Mouse (Mus musculus) liver, embryonic 14.5 days (tissue): ENCODE measurements around the gene Gm48551. TPM values are rescaled to one million over a fixed set of nuclear protein-coding genes. Genes with fewer than 3 reads are reported as not detected.

ENCODE experiments used
- ATAC-seq: fragments of 200-750 bp; cut with Nextera tagmentation; 2 replicates; pipeline ENCODE4 v1.8.0; 2017; ENCODE audit warnings: moderate number of reproducible peaks, mild to moderate bottlenecking, moderate library complexity; ENCODE audit not compliant: insufficient read depth
- DNase-seq, 3 experiments: peaks; one replicate each; pipeline ENCODE4 v3.0.0-alpha.2; 2012 to 2013; ENCODE audit warnings: low read depth in 3 of 3, low spot score in 3 of 3
- H3K27ac ChIP-seq: fragments of 300-500 bp; sonication (generic); 2 replicates; pipeline ENCODE4 v1.5.1; 2014; ENCODE audit warnings: moderate library complexity, mild to moderate bottlenecking, control low read depth, inconsistent platforms
- H3K27me3 ChIP-seq: fragments of 300-500 bp; sonication (generic); 2 replicates; pipeline ENCODE4 v1.6.1; 2014; ENCODE audit warnings: mild to moderate bottlenecking, low read length, moderate library complexity; ENCODE audit not compliant: control insufficient read depth, insufficient read depth
- H3K36me3 ChIP-seq: fragments of 300-500 bp; sonication (generic); replicated peaks from 2 replicates; pipeline ENCODE4 v1.6.1; 2014; ENCODE audit warnings: low read depth; ENCODE audit not compliant: control insufficient read depth, insufficient read depth
- H3K4me1 ChIP-seq, 2 experiments: fragments of 200-500 bp in 1 of 2; fragments of 300-500 bp in 1 of 2; sonication (generic) in 1 of 2; replicated peaks; 2 replicates each; pipeline ENCODE4 v1.6.1; 2012 to 2014; ENCODE audit warnings: antibody characterized with exemption in 1 of 2, inconsistent platforms in 1 of 2, low read length in 1 of 2; ENCODE audit not compliant: control insufficient read depth in 2 of 2, insufficient read depth in 2 of 2
- H3K4me2 ChIP-seq: fragments of 300-500 bp; sonication (generic); 2 replicates; pipeline ENCODE4 v1.6.1; 2014; ENCODE audit warnings: low read depth, mild to moderate bottlenecking, control low read depth, moderate library complexity
- H3K4me3 ChIP-seq, 2 experiments: fragments of 200-500 bp in 1 of 2; fragments of 300-500 bp in 1 of 2; sonication (generic) in 1 of 2; 2 replicates each; pipeline ENCODE4 v1.5.1; 2012 to 2014; ENCODE audit warnings: low read depth in 2 of 2, low read length in 2 of 2, mild to moderate bottlenecking in 2 of 2, control low read depth in 1 of 2, inconsistent platforms in 1 of 2, moderate library complexity in 1 of 2; ENCODE audit not compliant: insufficient read depth in 1 of 2
- H3K9ac ChIP-seq: fragments of 300-500 bp; sonication (generic); replicated peaks from 2 replicates; pipeline ENCODE4 v1.6.1; 2014; ENCODE audit warnings: mild to moderate bottlenecking, control low read depth, moderate library complexity
- H3K9me3 ChIP-seq: fragments of 300-500 bp; sonication (generic); 2 replicates; pipeline ENCODE4 v1.6.1; 2016; ENCODE audit warnings: low read length, mixed read lengths; ENCODE audit not compliant: control insufficient read depth
- CTCF ChIP-seq: IDR thresholded peaks from 2 replicates; pipeline ENCODE4 v1.5.1; 2016; ENCODE audit warnings: antibody characterized with exemption, low read depth, control low read depth
- EP300 ChIP-seq: IDR thresholded peaks from 2 replicates; pipeline ENCODE4 v1.6.1; 2016; ENCODE audit warnings: antibody characterized with exemption, low read depth
- WGBS: fragments of 180-500 bp; shearing (Covaris S2); extraction: QIAGEN DNeasy Blood & Tissue Kit; methylation state at CpG from one replicate; pipeline ENCODE4 v1.1.7; 2014; ENCODE audit not compliant: insufficient replicate concordance; 5-methylcytosine and 5-hydroxymethylcytosine counted together
- polyA plus RNA-seq, 2 experiments: library from polyadenylated mRNA; depleted of rRNA in 1 of 2; stranded (reverse) in 1 of 2; unstranded in 1 of 2; fragments of >200 nt; fragmentation: Nextera tagmentation in 1 of 2; extraction: Ambion mirVana in 1 of 2; gene quantifications; 2 replicates each; pipeline versions ENCODE4 v1.2.1 to v1.2.3; 2012 to 2014

Gene Gm48551
- polyA plus RNA-seq, 2 experiments: 0.47 to 1.0 TPM

DNA sequence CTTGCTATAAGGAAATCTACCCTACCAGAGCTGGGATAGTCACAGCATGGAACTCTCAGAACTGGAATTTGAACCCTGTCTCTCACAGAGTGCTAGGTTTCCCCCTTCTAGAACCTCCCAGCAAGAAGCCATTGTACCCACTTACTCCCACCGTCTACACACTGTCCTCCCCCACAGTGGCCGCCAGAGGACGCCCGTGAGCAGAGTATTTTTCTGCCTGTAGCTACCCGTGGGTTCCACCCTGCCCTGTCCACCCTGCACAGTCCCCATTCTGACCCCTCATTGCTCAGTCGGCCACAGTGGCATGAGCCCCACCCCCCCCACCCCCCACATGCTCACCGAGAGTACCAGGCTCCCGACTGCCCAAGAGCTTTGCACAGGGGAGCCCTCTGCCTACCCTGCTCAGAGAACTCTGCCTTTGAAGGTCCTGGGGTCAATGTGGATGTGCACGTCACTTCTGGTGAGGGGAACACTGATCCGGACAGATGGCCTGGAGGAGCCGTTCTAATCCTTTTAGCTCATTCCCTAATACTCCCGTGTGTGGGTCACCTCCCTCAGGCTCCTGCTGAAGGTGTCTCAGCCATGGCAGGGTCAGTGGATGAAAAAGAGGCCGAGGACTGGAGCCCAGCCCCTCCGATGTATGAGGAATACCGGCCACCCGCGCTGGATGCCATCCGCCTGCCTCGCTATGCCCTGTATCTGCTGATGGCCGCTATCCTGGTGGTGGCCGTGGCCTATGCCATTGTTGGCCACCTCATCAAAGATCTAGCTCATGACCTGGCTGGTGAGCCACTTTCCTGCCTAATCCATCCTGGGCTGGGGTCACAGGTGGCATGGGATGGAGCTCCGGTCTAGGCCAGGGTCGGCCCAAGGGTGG, 5.8 kb downstream of the Gm48551 start:
- TF ChIP-seq CTCF (peak; percentile 96), EP300 (no peak)
- H3K4me1 ChIP-seq: peaks cover 9 to 10% of the 10 kb centered on the region in 2 experiments
- no peak overlapping the region for H3K4me3 ChIP-seq
- 55% methylated on average over 23 of the region's 23 CpGs for WGBS
- H3K4me2 ChIP-seq: no peak overlapping the region
- H3K36me3 ChIP-seq: peaks cover 11% of the 10 kb centered on the region
- H3K9me3 ChIP-seq: no peaks in the 10 kb centered on the region
- H3K9ac ChIP-seq: no peak overlapping the region
- no peaks in the 10 kb centered on the region for H3K27me3 ChIP-seq
- H3K27ac ChIP-seq: no peak overlapping the region
- DNase-seq: peak in 1 of 3 experiments; percentile 41
- peak; percentile 35; the same call in 1 of the 2 replicates for ATAC-seq

DNA sequence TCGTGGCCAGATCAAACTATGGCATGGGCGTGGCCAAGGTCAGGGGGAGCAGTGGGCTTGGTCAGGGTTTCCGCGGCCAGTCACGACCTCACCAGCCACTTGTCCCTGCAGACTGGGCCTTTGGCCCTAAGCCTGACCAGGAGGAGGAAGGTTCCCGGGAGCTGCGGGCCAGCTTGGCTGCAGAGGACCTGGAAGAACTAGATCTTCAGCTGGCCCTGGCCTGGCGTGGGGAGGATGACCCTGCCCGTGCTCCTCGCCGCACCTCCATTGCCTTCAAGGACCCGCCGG, 6.4 kb downstream of the Gm48551 start:
- Histone ChIP-seq H3K27ac (no peak overlapping the region), H3K27me3 (no peaks in the 10 kb centered on the region), H3K9ac (no peak overlapping the region), H3K36me3 (peaks cover 11% of the 10 kb centered on the region), H3K4me2 (no peak overlapping the region), H3K4me1 (peaks cover 3 to 5% of the 10 kb centered on the region in 2 experiments), H3K9me3 (no peaks in the 10 kb centered on the region), H3K4me3 (no peak overlapping the region)
- ATAC-seq (no peak), DNase-seq (no peak)
- 83% methylated on average over 13 of the region's 13 CpGs for WGBS
- no peak for TF ChIP-seq CTCF
- no peak for TF ChIP-seq EP300

DNA sequence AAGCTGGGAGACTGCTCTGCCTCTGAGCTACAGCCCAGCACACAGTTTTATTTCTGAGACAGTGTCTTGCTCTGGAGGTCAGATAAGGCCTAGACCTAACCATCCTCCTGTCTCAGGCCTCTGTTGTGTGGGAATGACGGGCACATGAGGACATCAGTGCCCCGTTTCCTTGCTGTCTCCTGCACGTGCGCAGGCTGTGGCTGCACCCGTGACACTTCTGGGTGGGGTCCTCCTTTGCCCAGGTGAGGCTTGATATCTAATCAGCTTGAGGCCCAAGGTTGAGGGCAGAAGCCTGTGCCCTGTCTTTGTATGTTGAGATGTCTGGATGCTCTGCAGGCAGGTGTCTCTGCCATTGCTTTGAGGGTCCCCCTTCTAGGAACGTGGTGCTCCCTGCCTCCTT, 8.0 kb downstream of the Gm48551 start:
- H3K36me3 ChIP-seq: peaks cover 9% of the 10 kb centered on the region; the same call in 1 of the 2 replicates
- no peak overlapping the region for H3K4me2 ChIP-seq
- H3K4me1 ChIP-seq: peaks cover 2 to 5% of the 10 kb centered on the region in 2 experiments; a peak in 3 of 4 replicates
- no peaks in the 10 kb centered on the region for H3K9me3 ChIP-seq
- no peak overlapping the region for H3K4me3 ChIP-seq
- H3K27me3 ChIP-seq: no peaks in the 10 kb centered on the region
- H3K9ac ChIP-seq: no peak overlapping the region
- no peak for DNase-seq
- H3K27ac ChIP-seq: no peak overlapping the region
- no peak for ATAC-seq
- TF ChIP-seq CTCF (no peak), EP300 (no peak)
- WGBS: 44% methylated on average over 6 of the region's 6 CpGs

DNA sequence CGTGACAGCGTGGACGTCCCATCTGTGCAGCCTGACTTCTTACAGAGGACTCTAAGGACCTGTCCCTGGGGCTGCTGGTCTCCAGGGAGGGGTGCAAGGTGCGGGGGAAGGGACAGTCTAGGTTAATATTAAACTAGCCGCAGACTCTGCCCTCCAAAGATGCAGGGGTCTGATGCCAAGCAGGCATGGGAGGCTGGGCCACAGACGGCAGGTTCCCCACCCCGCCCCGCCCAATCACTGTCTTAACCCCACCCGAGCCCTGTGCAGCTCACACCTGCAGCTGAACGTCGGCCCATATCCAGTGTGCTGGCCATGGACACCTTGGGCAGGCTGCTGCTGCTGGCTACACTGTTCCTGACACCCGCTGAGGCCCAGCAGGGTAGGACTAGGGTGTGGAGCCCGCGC, 8.5 kb downstream of the Gm48551 start, which contains the start of gene Smim24:
Gene Smim24 (plus strand): TSS at position 271 of the 405 bp plus-strand sequence.
- ATAC-seq (no peak; the same call in 1 of the 2 replicates), DNase-seq (no peak)
- Histone ChIP-seq H3K36me3 (peaks cover 4% of the 10 kb centered on the region; the same call in 1 of the 2 replicates), H3K4me3 (peak within 1 kb of the TSS; percentile 41), H3K27ac (no peak within 1 kb of the TSS), H3K4me1 (peaks cover 2 to 5% of the 10 kb centered on the region in 2 experiments; a peak in 3 of 4 replicates), H3K4me2 (peak within 1 kb of the TSS; percentile 65), H3K9ac (peak within 1 kb of the TSS; percentile 37; the same call in 1 of the 2 replicates), H3K9me3 (no peaks in the 10 kb centered on the region), H3K27me3 (no peaks in the 10 kb centered on the region)
- TF ChIP-seq CTCF: no peak
- TF ChIP-seq EP300: no peak
- WGBS: 49% methylated on average over 14 of the region's 14 CpGs

DNA sequence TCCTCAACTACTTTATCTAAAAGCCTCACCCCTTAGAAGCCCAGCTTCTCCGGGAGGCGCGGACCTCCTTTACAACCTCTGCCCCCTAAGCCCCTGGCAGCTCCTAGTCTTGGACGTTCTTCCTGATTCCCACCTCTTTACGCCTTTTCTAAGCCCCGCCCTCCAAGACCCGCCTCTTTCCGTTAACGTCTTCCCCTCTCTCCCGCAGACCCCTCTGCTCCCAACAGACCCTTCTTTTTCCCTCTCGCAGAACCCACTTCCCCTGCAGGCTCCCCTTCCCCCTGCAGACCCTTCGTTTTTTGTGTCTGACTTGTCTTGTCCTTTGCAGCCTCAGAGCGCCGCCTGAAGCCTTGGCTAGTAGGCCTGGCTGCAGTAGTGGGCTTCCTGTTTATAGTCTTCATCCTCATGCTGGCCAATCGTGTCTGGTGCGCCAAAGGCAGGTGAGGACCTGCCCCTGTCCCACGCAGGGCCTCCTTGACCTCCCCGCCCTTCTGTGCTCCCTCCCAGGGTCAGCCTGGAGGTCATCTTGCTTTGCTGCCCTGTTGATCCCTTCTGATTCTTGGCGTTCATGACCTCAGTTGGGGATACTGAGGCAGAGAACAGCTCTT, 9.3 kb downstream of the Gm48551 start:
- ATAC-seq (no peak), DNase-seq (no peak)
- Histone ChIP-seq H3K4me3 (peak overlapping the region; percentile 41), H3K4me2 (peak overlapping the region; percentile 65), H3K36me3 (no peaks in the 10 kb centered on the region), H3K4me1 (peaks cover 2 to 5% of the 10 kb centered on the region in 2 experiments; a peak in 3 of 4 replicates), H3K27me3 (no peaks in the 10 kb centered on the region), H3K9me3 (no peaks in the 10 kb centered on the region), H3K9ac (peak overlapping the region; percentile 37; the same call in 1 of the 2 replicates), H3K27ac (no peak overlapping the region)
- WGBS: 5% methylated on average over 19 of the region's 19 CpGs
- TF ChIP-seq CTCF: no peak
- TF ChIP-seq EP300: no peak
